In the genomic region with DNA sequence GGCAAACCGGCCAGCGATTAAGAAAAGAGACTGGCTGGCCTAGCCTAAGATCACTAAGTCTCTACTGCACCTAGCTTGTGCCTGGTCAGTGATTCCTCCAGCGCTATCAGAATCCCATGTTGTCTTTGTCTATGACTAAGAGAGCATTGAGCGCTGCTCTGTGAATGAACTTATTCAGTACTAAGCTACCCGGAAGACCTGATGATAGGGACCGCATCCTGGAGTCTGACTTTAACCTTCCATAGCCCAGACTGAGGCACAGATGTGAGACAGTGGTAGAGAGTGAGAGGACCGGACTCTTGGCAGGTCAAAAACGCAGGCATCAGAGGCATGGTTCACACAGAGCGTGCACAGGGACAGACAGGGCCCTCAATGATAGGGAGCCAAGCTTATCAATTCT, we compare ENCODE assay signal across 10 mouse cellular contexts.
"Had no signal": no experiment of that assay in that cellular context is flagged by ENCODE, and none has a peak within 500 bp of the region (broad histone marks: within the 10 kb centered on the region; RNA-seq: fewer than 3 reads in every experiment).

No protein-coding gene starts in this region.

- H3K9me3 ChIP-seq: kidney, embryonic 15.5 days; limb, embryonic 13.5 days had no signal

- ATAC-seq: midbrain, embryonic 16.5 days had no signal

- H3K27ac ChIP-seq: kidney, embryonic 15.5 days; limb, embryonic 13.5 days; liver, embryonic 14.5 days; stomach, postnatal 0 days had no signal

- H3K36me3 ChIP-seq: limb, embryonic 13.5 days had no signal

- H3K9ac ChIP-seq: kidney, embryonic 15.5 days; limb, embryonic 13.5 days; liver, embryonic 14.5 days had no signal

- H3K4me2 ChIP-seq: kidney, embryonic 15.5 days; limb, embryonic 13.5 days had no signal

- DNase-seq: kidney, postnatal 14 days; left cerebral cortex, postnatal 4 days; lung, adult 18-20 months; lung, postnatal 10 days; thymus, postnatal 4 days had no signal

- H3K4me3 ChIP-seq: kidney, embryonic 15.5 days; limb, embryonic 13.5 days had no signal

- H3K27me3 ChIP-seq: kidney, embryonic 15.5 days had no signal
